Mouse (Mus musculus): ENCODE results near the gene Olfr548-ps1. TPM values are rescaled to one million over a fixed set of nuclear protein-coding genes. Genes with fewer than 3 reads are reported as not detected.
"Not testable (repeated sequence)": the region's sequence is repeated elsewhere in the genome, so short reads cannot be mapped to it uniquely, and the experiment has no call there.

Olfr548-ps1 gene
- polyA plus RNA-seq (2014; fragmentation: Nextera tagmentation; extraction: Ambion mirVana) = not detected in 2 replicates

DNA sequence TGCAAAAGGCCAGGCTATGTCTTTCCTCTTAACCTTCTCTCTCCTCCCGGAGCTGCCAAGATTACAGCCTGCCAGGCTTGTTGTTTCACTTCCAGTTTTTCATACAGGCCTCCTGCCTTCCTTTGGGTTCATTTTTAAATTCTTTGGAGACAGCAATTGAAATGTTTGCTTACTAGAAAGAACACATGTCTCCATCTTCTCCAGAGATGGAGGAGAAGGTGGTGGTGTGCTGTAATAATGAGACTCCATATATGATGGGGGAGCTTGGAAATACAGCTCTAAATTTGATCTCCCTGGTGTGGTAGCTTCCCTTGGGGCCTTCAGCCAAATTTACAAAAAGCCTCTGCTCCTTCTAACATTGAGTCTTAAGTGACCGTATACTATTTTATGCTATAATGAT, at the start of gene Olfr548-ps1:
Olfr548-ps1 (plus strand) TSS at position 301 of the 400 bp plus-strand sequence.
- DNase-seq (ENCODE audit: low spot score) (no peak), ATAC-seq (replicated peaks; ENCODE audit: low FRiP score) (no peak)
- Histone ChIP-seq H3K27ac (ENCODE audit: low read depth, low read length) (no peak within 1 kb of the TSS), H3K36me3 (ENCODE audit: control insufficient read depth, insufficient read depth, low read length) (no peaks in the 10 kb centered on the region), H3K4me2 (ENCODE audit: low read depth, low read length, severe bottlenecking) (no peak within 1 kb of the TSS), H3K4me1 (replicated peaks; ENCODE audit: control insufficient read depth, insufficient read depth, low read length) (no peaks in the 10 kb centered on the region), H3K27me3 (ENCODE audit: control insufficient read depth, insufficient read depth, low read length) (no peaks in the 10 kb centered on the region), H3K9ac (ENCODE audit: low read length) (no peak within 1 kb of the TSS), H3K4me3 (ENCODE audit: low read depth, low read length) (no peak within 1 kb of the TSS), H3K9me3 (ENCODE audit: control insufficient read depth, low read length) (no peaks in the 10 kb centered on the region)
- WGBS = 80% methylated on average over 2 of the region's 2 CpGs

DNA sequence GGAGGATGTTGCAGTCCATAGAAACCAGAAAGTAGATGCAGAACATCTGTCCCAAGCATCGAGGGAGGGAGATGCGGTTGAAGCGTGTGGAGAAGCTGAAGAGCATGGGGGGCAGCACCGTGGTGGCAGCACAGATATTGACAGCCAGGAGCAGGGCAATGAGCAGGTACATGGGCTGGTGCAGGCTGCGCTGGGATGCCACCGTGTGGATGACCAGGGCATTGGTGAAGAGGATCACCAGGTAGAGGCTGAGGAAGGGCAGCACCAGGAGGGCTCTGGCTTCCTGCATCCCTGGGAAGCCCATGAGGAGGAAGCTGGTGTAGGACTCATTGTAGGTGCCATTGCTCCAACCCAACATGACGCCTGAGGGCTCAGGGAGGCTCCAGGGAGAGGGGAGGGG, 46.3 kb upstream of the Olfr548-ps1 start:
- H3K27ac ChIP-seq (ENCODE audit: low read depth, low read length); H3K4me3 ChIP-seq (ENCODE audit: low read depth, low read length); DNase-seq (ENCODE audit: low spot score); H3K9me3 ChIP-seq (ENCODE audit: control insufficient read depth, low read length); H3K9ac ChIP-seq (ENCODE audit: low read length); ATAC-seq (replicated peaks; ENCODE audit: low FRiP score); H3K4me1 ChIP-seq (replicated peaks; ENCODE audit: control insufficient read depth, insufficient read depth, low read length); H3K36me3 ChIP-seq (ENCODE audit: control insufficient read depth, insufficient read depth, low read length); H3K27me3 ChIP-seq (ENCODE audit: control insufficient read depth, insufficient read depth, low read length); H3K4me2 ChIP-seq (ENCODE audit: low read depth, low read length, severe bottlenecking): not testable (repeated sequence)
- 51% methylated on average over 6 of the region's 7 CpGs for WGBS

DNA sequence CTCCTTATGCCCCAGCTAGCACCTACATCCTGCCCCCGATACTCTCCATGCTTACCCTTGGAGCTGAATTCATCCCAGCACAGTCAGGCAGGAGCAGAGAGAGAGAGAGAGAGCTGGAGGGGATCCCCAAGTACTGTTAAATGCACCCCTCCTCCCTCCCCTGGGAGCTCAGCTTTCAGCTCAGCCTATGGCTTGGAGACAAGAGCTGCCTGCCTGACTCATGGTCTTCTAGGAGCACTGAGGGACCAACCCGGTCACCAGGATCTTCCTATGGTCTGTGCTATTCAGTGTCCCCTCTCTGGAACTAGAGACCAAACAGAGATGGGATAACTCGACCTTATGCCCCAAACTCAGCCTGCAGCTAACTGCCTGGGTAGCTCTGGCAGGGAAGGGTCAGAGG, 41.2 kb upstream of the Olfr548-ps1 start, which contains the start of gene Olfr545:
Olfr545 (minus strand) TSS at position 101 of the 400 bp plus-strand sequence.
- no peaks in the 10 kb centered on the region for H3K9me3 ChIP-seq (ENCODE audit: control insufficient read depth, low read length)
- H3K36me3 ChIP-seq (ENCODE audit: control insufficient read depth, insufficient read depth, low read length) = no peaks in the 10 kb centered on the region
- H3K9ac ChIP-seq (ENCODE audit: low read length) = no peak within 1 kb of the TSS
- H3K27me3 ChIP-seq (ENCODE audit: control insufficient read depth, insufficient read depth, low read length) = no peaks in the 10 kb centered on the region
- H3K27ac ChIP-seq (ENCODE audit: low read depth, low read length) = no peak within 1 kb of the TSS
- H3K4me1 ChIP-seq (replicated peaks; ENCODE audit: control insufficient read depth, insufficient read depth, low read length) = no peaks in the 10 kb centered on the region
- H3K4me2 ChIP-seq (ENCODE audit: low read depth, low read length, severe bottlenecking) = no peak within 1 kb of the TSS
- DNase-seq (ENCODE audit: low spot score) = peak; percentile 32
- no peak within 1 kb of the TSS for H3K4me3 ChIP-seq (ENCODE audit: low read depth, low read length)
- 71% methylated on average over 3 of the region's 3 CpGs for WGBS
- no peak for ATAC-seq (replicated peaks; ENCODE audit: low FRiP score)

DNA sequence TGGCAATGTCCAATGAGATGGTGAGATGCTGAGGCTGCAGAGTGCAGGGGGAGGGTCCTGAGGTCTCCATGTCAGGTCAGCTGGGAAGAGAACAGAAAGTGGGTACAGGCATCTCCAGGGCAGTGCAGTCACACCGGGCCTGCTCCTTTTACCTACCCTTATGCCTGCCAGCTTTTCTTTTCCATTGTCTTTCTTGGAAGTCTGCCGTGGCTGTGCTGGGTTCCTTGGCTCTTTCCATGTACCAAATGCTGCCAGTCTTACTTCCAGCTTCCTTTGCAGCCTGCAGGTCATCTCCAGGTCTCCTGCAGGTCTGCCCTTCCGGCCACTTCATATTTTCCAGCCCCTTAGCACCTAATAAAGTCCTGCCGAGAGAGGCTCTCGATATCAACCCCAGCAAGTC, 38.7 kb upstream of the Olfr548-ps1 start:
- H3K9ac ChIP-seq (ENCODE audit: low read length) = no peak overlapping the region
- ATAC-seq (replicated peaks; ENCODE audit: low FRiP score) (no peak), DNase-seq (ENCODE audit: low spot score) (no peak)
- H3K4me1 ChIP-seq (replicated peaks; ENCODE audit: control insufficient read depth, insufficient read depth, low read length) = no peaks in the 10 kb centered on the region
- H3K4me2 ChIP-seq (ENCODE audit: low read depth, low read length, severe bottlenecking) = no peak overlapping the region
- no peaks in the 10 kb centered on the region for H3K27me3 ChIP-seq (ENCODE audit: control insufficient read depth, insufficient read depth, low read length)
- no peak overlapping the region for H3K27ac ChIP-seq (ENCODE audit: low read depth, low read length)
- H3K9me3 ChIP-seq (ENCODE audit: control insufficient read depth, low read length) = no peaks in the 10 kb centered on the region
- no peaks in the 10 kb centered on the region for H3K36me3 ChIP-seq (ENCODE audit: control insufficient read depth, insufficient read depth, low read length)
- 82% methylated on average over 5 of the region's 5 CpGs for WGBS
- no peak overlapping the region for H3K4me3 ChIP-seq (ENCODE audit: low read depth, low read length)

DNA sequence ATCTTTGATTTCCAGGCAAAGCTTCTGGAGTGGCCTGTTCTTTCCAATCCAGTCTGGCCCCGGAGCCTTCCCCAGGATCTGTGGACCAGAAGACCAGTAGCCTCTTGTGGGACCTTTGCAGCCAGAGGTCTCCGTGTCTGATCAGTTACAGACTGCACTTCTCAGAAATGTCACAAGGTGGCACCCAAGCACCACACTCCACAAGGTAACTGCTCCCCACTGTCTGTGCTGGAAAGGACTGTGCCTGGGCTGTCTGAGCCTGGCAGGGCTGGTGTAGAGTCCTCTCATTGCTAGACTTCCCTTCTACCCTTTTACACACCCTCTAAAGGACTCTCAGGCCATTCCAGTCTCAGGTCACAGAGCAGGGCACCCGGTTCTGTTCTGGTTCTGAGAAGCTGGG, 33.8 kb upstream of the Olfr548-ps1 start:
- Histone ChIP-seq H3K9ac (ENCODE audit: low read length) (no peak overlapping the region), H3K27ac (ENCODE audit: low read depth, low read length) (no peak overlapping the region), H3K27me3 (ENCODE audit: control insufficient read depth, insufficient read depth, low read length) (no peaks in the 10 kb centered on the region), H3K36me3 (ENCODE audit: control insufficient read depth, insufficient read depth, low read length) (no peaks in the 10 kb centered on the region), H3K4me1 (replicated peaks; ENCODE audit: control insufficient read depth, insufficient read depth, low read length) (no peaks in the 10 kb centered on the region), H3K4me3 (ENCODE audit: low read depth, low read length) (no peak overlapping the region), H3K4me2 (ENCODE audit: low read depth, low read length, severe bottlenecking) (no peak overlapping the region), H3K9me3 (ENCODE audit: control insufficient read depth, low read length) (no peaks in the 10 kb centered on the region)
- DNase-seq (ENCODE audit: low spot score) (peak; percentile 84), ATAC-seq (replicated peaks; ENCODE audit: low FRiP score) (peak; percentile 76)
- WGBS = 30% methylated on average over 3 of the region's 3 CpGs

DNA sequence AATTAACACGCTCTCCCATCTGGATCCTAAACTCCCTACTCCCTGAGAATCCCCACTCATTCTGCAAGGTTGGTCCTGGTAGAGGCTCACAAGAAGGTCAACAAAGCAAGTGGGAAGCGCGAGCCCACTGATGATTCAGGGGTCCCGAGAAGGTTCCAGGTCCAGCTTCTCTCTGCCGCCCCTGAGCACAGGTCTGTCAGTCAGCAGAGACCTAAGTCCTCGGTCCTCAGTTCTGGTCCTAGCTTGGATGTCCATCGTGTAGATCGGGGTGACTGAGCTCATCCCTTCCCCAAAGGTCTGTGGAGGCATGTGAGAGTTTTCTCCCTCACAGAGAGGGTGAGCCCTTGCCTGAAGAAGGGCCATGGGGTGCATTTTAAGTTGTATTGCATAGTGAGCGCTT, 32.6 kb upstream of the Olfr548-ps1 start:
- no peaks in the 10 kb centered on the region for H3K27me3 ChIP-seq (ENCODE audit: control insufficient read depth, insufficient read depth, low read length)
- WGBS = 86% methylated on average over 9 of the region's 9 CpGs
- no peak overlapping the region for H3K4me2 ChIP-seq (ENCODE audit: low read depth, low read length, severe bottlenecking)
- no peaks in the 10 kb centered on the region for H3K36me3 ChIP-seq (ENCODE audit: control insufficient read depth, insufficient read depth, low read length)
- H3K9me3 ChIP-seq (ENCODE audit: control insufficient read depth, low read length) = no peaks in the 10 kb centered on the region
- H3K4me1 ChIP-seq (replicated peaks; ENCODE audit: control insufficient read depth, insufficient read depth, low read length) = no peaks in the 10 kb centered on the region
- no peak for DNase-seq (ENCODE audit: low spot score)
- no peak overlapping the region for H3K27ac ChIP-seq (ENCODE audit: low read depth, low read length)
- no peak for ATAC-seq (replicated peaks; ENCODE audit: low FRiP score)
- H3K9ac ChIP-seq (ENCODE audit: low read length) = no peak overlapping the region
- no peak overlapping the region for H3K4me3 ChIP-seq (ENCODE audit: low read depth, low read length)

DNA sequence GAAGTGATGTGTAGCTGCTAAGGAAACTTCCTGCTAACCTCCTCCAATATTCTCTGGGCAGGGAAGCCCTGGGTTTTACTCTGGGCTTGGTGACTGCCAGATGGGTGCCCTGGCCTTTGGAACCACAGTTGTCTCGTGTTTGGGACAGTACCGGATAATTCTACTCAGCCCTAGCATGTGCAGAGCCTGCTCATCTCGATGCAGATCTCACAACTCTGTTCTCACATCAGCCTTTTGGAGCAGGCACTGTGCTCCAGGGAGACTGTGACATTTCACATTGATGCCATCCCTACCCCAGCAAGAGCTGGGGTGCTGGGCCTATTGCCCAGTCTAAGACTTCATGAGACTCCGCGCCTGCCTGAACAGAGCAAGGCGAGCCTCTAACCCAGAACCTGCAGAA, 32.0 kb upstream of the Olfr548-ps1 start:
- Histone ChIP-seq H3K27me3 (ENCODE audit: control insufficient read depth, insufficient read depth, low read length) (peaks cover under 1% of the 10 kb centered on the region; the same call in 1 of the 2 replicates), H3K4me3 (ENCODE audit: low read depth, low read length) (no peak overlapping the region), H3K36me3 (ENCODE audit: control insufficient read depth, insufficient read depth, low read length) (no peaks in the 10 kb centered on the region), H3K9me3 (ENCODE audit: control insufficient read depth, low read length) (no peaks in the 10 kb centered on the region), H3K27ac (ENCODE audit: low read depth, low read length) (no peak overlapping the region), H3K9ac (ENCODE audit: low read length) (no peak overlapping the region), H3K4me1 (replicated peaks; ENCODE audit: control insufficient read depth, insufficient read depth, low read length) (no peaks in the 10 kb centered on the region), H3K4me2 (ENCODE audit: low read depth, low read length, severe bottlenecking) (no peak overlapping the region)
- 92% methylated on average over 6 of the region's 6 CpGs for WGBS
- ATAC-seq (replicated peaks; ENCODE audit: low FRiP score) (no peak), DNase-seq (ENCODE audit: low spot score) (no peak)

DNA sequence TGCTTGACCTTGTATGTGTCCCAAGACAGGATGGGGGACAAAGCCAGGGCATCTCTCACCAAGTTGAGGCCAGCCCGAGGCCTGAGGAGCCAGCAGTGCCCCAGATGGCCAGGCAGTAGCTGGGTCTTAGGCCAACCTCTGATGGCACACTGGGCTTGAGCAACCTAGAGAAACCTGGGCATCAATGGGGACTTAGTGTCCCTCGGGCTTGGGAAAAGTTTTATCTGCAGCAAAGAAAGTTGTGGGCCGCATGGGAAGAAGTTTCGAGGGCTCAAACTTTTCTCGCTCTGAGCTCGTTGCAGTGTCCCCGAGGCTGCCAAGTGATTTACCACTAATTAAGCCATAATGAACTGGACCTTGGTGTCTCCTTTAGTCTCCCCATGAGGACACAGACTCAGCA, 31.0 kb upstream of the Olfr548-ps1 start:
- Histone ChIP-seq H3K27me3 (ENCODE audit: control insufficient read depth, insufficient read depth, low read length) (peaks cover 4% of the 10 kb centered on the region; the same call in 1 of the 2 replicates), H3K4me2 (ENCODE audit: low read depth, low read length, severe bottlenecking) (no peak overlapping the region), H3K27ac (ENCODE audit: low read depth, low read length) (no peak overlapping the region), H3K4me1 (replicated peaks; ENCODE audit: control insufficient read depth, insufficient read depth, low read length) (no peaks in the 10 kb centered on the region), H3K4me3 (ENCODE audit: low read depth, low read length) (no peak overlapping the region), H3K9ac (ENCODE audit: low read length) (no peak overlapping the region), H3K36me3 (ENCODE audit: control insufficient read depth, insufficient read depth, low read length) (no peaks in the 10 kb centered on the region), H3K9me3 (ENCODE audit: control insufficient read depth, low read length) (no peaks in the 10 kb centered on the region)
- WGBS = 69% methylated on average over 7 of the region's 7 CpGs
- no peak for DNase-seq (ENCODE audit: low spot score)
- ATAC-seq (replicated peaks; ENCODE audit: low FRiP score) = no peak

DNA sequence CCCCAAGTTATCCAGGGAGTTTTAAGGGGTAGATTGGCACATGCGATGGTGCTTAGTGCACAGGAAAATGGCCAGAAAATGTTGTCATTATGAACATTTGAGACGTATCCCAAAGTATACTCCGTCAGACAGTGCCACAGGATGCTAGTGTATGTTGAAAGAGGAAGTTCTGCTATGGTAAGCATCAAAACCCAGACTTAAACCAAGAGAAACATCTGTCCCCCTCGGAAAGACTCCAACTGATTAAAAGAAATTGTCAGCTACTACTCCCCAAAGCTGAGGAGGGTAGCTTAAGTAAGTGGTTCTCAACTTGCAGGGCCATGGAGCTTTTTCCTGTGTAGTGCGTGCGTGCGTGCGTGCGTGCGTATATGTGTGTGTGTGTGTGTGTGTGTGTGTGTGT, 28.8 kb upstream of the Olfr548-ps1 start:
- H3K4me1 ChIP-seq (replicated peaks; ENCODE audit: control insufficient read depth, insufficient read depth, low read length) = no peaks in the 10 kb centered on the region
- ATAC-seq (replicated peaks; ENCODE audit: low FRiP score) = no peak
- no peak overlapping the region for H3K4me2 ChIP-seq (ENCODE audit: low read depth, low read length, severe bottlenecking)
- peaks cover 4% of the 10 kb centered on the region; the same call in 1 of the 2 replicates for H3K27me3 ChIP-seq (ENCODE audit: control insufficient read depth, insufficient read depth, low read length)
- no peak overlapping the region for H3K4me3 ChIP-seq (ENCODE audit: low read depth, low read length)
- 91% methylated on average over 10 of the region's 10 CpGs for WGBS
- no peaks in the 10 kb centered on the region for H3K36me3 ChIP-seq (ENCODE audit: control insufficient read depth, insufficient read depth, low read length)
- no peaks in the 10 kb centered on the region for H3K9me3 ChIP-seq (ENCODE audit: control insufficient read depth, low read length)
- no peak for DNase-seq (ENCODE audit: low spot score)
- no peak overlapping the region for H3K27ac ChIP-seq (ENCODE audit: low read depth, low read length)
- no peak overlapping the region for H3K9ac ChIP-seq (ENCODE audit: low read length)
